Mouse (Mus musculus) kidney, embryonic 14.5 days (tissue): ENCODE results near the gene Cep170b. TPM values are rescaled to one million over a fixed set of nuclear protein-coding genes. Genes with fewer than 3 reads are reported as not detected.
A peak's percentile ranks its signal among the peaks of the same experiment; 100 is the strongest.

Source experiments
- ATAC-seq: fragments of 200-750 bp; cut with Nextera tagmentation; 2 replicates; pipeline ENCODE4 v1.8.0; 2017; ENCODE audit warnings: moderate number of reproducible peaks, mild to moderate bottlenecking, moderate TSS enrichment, moderate library complexity; ENCODE audit not compliant: low FRiP score, low TSS enrichment
- H3K27ac ChIP-seq: fragments of 300-500 bp; sonication (generic); 2 replicates; pipeline ENCODE4 v1.5.1; 2014; ENCODE audit warnings: low read depth, mild to moderate bottlenecking, low read length, moderate library complexity, mixed read lengths
- H3K27me3 ChIP-seq: fragments of 300-500 bp; sonication (generic); 2 replicates; pipeline ENCODE4 v1.6.1; 2014; ENCODE audit warnings: mild to moderate bottlenecking, low read length; ENCODE audit not compliant: control insufficient read depth, insufficient read depth
- H3K36me3 ChIP-seq: fragments of 300-500 bp; sonication (generic); 2 replicates; pipeline ENCODE4 v1.6.1; 2014; ENCODE audit warnings: low read length, mixed read lengths; ENCODE audit not compliant: control insufficient read depth, insufficient read depth
- H3K4me1 ChIP-seq: fragments of 300-500 bp; sonication (generic); 2 replicates; pipeline ENCODE4 v1.6.1; 2014; ENCODE audit warnings: low read length, mixed read lengths; ENCODE audit not compliant: control insufficient read depth, insufficient read depth
- H3K4me2 ChIP-seq: fragments of 300-500 bp; sonication (generic); replicated peaks from 2 replicates; pipeline ENCODE4 v1.6.1; 2014; ENCODE audit warnings: low read depth, mild to moderate bottlenecking, low read length
- H3K4me3 ChIP-seq: fragments of 300-500 bp; sonication (generic); 2 replicates; pipeline ENCODE4 v1.5.1; 2014; ENCODE audit warnings: mild to moderate bottlenecking, low read length
- H3K9ac ChIP-seq: fragments of 300-500 bp; sonication (generic); 2 replicates; pipeline ENCODE4 v1.6.1; 2014; ENCODE audit warnings: low read depth, mild to moderate bottlenecking, low read length, moderate library complexity
- H3K9me3 ChIP-seq: fragments of 300-500 bp; sonication (generic); 2 replicates; pipeline ENCODE4 v1.6.1; 2016; ENCODE audit warnings: low read length; ENCODE audit not compliant: control insufficient read depth
- WGBS: fragments of 180-500 bp; shearing (Covaris S2); extraction: QIAGEN DNeasy Blood & Tissue Kit; methylation state at CpG from one replicate; pipeline ENCODE4 v1.1.7; 2014; 5-methylcytosine and 5-hydroxymethylcytosine counted together
- polyA plus RNA-seq: library from polyadenylated mRNA; unstranded; fragments of >200 nt; fragmentation: Nextera tagmentation; extraction: Ambion mirVana; gene quantifications from 2 replicates; pipeline ENCODE4 v1.2.1, GENCODE M21; 2014

Gene Cep170b
- polyA plus RNA-seq: 11.5 and 15.1 TPM in 2 replicates

DNA sequence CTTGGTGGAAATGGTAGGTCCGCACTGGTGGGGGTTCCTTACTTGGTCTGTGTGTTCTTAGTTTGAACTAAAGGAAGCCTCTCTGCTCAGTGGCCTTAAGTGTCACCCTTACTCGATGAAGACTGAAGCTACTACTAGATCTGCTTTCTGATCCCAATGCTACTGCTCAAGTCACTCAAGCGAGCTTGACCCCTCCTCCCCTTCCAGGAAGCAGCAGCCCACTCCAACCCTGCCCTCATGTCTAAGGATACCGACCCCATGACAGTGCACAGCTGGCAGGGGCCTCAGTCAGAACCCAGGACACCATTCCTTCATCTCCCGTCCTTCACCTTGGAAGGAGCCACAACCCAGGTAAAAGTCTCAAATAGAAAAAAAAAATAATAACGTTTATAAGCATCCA is at the start of gene Cep170b:
Gene Cep170b (plus strand): TSS at position 240 of the 400 bp plus-strand sequence.
- peak within 1 kb of the TSS; percentile 72 for H3K4me3 ChIP-seq
- H3K9ac ChIP-seq: peak within 1 kb of the TSS; percentile 70
- WGBS: 43% methylated on average over 6 of the region's 6 CpGs
- H3K27me3 ChIP-seq: 0 out of 2 replicates have a peak, but pooled peaks cover 3% of the 10 kb centered on the region
- no peaks in the 10 kb centered on the region; the same call in 1 of the 2 replicates for H3K36me3 ChIP-seq
- peak within 1 kb of the TSS; percentile 82 for H3K4me2 ChIP-seq
- H3K9me3 ChIP-seq: no peaks in the 10 kb centered on the region
- H3K27ac ChIP-seq: peak within 1 kb of the TSS; percentile 91
- peaks cover 31% of the 10 kb centered on the region for H3K4me1 ChIP-seq
- ATAC-seq: no peak

DNA sequence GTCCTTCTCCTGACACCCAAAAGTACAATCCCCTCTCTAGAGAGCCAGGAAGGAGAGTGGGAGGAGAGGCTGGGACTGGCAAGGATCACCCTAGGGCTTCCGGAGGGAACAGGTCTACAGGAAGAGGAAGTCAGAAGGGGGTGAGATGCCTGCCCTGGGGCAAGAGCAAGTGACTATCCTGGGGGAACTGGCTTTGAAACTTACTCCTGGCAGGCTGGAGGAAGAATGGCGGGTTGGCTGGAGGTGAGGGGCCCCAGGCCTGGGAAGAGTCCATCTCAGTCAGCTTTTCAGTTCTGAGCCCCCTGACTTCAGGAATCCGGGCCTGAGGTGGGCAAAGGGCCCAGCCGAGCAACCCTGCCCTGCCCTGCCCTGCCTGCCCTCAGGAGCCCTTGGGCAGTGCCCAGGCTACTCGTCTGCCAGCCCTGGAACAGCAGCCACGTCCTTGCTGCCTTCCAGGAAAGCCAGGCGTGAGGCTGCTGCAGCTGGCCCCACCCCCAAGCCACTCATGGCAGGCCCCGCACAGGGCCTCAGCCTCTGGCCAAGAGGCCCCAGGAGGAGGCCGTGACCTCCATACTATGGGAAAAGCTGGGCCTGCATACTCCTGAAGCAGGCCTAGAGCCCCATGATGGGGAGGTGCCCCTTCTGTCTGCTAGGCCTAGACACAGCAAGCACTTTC is 49.4 kb upstream of the Cep170b start:
- WGBS: 34% methylated on average over 9 of the region's 9 CpGs
- Histone ChIP-seq H3K4me2 (peak overlapping the region; percentile 70), H3K9me3 (no peaks in the 10 kb centered on the region), H3K4me3 (peak overlapping the region; percentile 4; the same call in 1 of the 2 replicates), H3K4me1 (peaks cover 71% of the 10 kb centered on the region), H3K27me3 (no peaks in the 10 kb centered on the region), H3K36me3 (peaks cover 52% of the 10 kb centered on the region), H3K27ac (peak overlapping the region; percentile 30; the same call in 1 of the 2 replicates), H3K9ac (peak overlapping the region; percentile 100)
- no peak for ATAC-seq

DNA sequence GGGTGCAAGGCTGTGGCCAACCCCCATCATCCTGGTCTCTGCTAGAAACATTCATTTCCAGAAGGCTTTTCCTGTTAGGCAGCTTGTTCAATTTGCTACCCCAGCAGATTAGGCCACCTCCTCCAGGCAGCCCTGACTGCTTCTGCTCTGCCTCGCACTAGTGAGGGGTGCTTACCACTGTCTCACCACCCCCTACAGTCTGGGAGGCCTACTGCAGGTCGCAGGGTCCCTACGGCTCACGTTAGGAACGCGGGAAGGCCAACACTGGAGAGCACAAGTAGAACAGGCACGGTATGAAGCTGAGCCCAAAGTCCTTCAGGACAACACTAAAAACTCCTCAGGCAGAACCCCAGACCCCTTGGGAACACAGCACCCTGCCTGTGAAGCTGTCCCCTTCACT is 48.4 kb upstream of the Cep170b start:
- H3K4me1 ChIP-seq: peaks cover 62% of the 10 kb centered on the region

DNA sequence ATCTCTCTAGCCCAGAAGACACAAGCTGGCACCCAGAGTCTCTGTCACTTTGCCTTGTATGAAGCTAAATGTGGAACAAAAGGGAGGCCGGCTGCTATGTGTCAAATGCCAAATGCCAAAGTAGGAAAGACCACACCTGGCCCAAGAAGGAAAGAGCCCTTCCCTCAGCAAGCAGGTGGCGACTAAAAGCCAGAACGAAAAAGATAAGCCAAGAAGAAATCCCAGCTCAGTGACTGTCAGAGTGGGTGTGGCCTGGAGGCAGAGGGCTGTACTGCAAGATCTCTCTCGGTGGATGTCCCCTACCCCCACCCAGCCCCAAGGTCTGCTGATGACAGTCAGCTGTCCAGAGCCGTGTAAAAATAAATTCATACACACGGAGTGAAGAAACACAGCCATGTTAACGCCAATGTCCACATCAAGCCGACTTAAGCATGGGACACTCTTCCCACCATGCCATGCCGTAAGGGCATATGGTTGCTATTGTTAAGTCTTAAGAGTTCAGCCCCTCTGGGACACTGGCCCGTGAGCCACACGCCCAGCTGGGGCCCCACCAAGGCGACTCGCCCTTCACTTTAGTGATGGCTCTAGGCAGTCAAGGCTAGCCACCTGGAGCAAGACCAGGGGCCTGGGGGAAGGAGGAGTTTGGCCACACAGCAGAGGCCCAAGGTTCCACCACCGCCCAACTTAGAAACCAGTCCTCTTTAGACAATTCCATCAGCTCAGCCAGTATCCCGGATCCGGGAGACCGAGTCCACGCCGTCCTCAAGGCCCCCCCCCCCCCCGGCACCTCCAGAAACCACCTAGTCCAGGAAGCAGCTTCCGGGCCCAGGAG is 47.3 kb upstream of the Cep170b start:
- peak overlapping the region; percentile 98 for H3K27ac ChIP-seq
- ATAC-seq: 0 out of 2 replicates have a peak, but pooled peaks have one; percentile 1
- peaks cover 37% of the 10 kb centered on the region for H3K36me3 ChIP-seq
- H3K4me1 ChIP-seq: peaks cover 62% of the 10 kb centered on the region
- WGBS: 2% methylated on average over 21 of the region's 21 CpGs
- no peaks in the 10 kb centered on the region for H3K9me3 ChIP-seq
- peak overlapping the region; percentile 100 for H3K9ac ChIP-seq
- peak overlapping the region; percentile 70 for H3K4me2 ChIP-seq
- H3K27me3 ChIP-seq: no peaks in the 10 kb centered on the region
- H3K4me3 ChIP-seq: peak overlapping the region; percentile 97

More for the DNA sequence above, 48.4 kb upstream of the Cep170b start:
- H3K36me3 ChIP-seq: peaks cover 46% of the 10 kb centered on the region
- H3K27me3 ChIP-seq: no peaks in the 10 kb centered on the region
- H3K27ac ChIP-seq: no peak overlapping the region
- WGBS: 87% methylated on average over 7 of the region's 7 CpGs
- peak overlapping the region; percentile 100; the same call in 1 of the 2 replicates for H3K9ac ChIP-seq
- no peaks in the 10 kb centered on the region for H3K9me3 ChIP-seq
- H3K4me2 ChIP-seq: peak overlapping the region; percentile 70
- ATAC-seq: no peak
- peak overlapping the region; percentile 97 for H3K4me3 ChIP-seq

DNA sequence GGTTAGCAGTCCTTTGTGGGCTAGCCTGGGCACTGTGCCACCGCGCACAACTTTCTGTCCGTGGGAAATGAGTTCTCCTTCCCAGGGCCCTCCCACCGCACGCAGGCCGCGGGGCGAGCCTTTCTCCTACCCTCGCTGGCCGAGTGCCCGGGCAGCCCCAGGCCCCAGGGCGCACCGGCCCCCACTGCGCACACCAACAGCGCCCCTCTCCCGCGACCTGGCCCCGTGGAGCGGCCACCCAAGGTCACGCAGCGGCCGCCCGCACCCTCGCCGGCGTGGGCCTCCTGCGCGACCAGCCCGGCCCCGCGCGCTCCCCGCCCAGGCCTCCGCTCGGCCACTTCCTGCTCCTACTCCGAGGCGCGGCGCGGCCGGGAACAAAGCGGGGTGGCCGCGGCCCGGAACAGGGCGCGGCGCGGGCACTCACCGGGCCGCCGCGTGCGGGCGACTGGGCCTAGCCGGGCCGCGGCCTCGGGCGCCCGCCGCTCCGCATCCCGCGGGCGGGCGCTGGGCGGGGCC is 46.6 kb upstream of the Cep170b start:
- Histone ChIP-seq H3K9ac (peak overlapping the region; percentile 100), H3K27me3 (no peaks in the 10 kb centered on the region), H3K4me3 (peak overlapping the region; percentile 97), H3K9me3 (no peaks in the 10 kb centered on the region), H3K27ac (peak overlapping the region; percentile 98), H3K4me1 (peaks cover 62% of the 10 kb centered on the region), H3K4me2 (peak overlapping the region; percentile 70), H3K36me3 (peaks cover 30% of the 10 kb centered on the region)
- 1% methylated on average over 24 of the region's 68 CpGs for WGBS
- 0 out of 2 replicates have a peak, but pooled peaks have one; percentile 1 for ATAC-seq

DNA sequence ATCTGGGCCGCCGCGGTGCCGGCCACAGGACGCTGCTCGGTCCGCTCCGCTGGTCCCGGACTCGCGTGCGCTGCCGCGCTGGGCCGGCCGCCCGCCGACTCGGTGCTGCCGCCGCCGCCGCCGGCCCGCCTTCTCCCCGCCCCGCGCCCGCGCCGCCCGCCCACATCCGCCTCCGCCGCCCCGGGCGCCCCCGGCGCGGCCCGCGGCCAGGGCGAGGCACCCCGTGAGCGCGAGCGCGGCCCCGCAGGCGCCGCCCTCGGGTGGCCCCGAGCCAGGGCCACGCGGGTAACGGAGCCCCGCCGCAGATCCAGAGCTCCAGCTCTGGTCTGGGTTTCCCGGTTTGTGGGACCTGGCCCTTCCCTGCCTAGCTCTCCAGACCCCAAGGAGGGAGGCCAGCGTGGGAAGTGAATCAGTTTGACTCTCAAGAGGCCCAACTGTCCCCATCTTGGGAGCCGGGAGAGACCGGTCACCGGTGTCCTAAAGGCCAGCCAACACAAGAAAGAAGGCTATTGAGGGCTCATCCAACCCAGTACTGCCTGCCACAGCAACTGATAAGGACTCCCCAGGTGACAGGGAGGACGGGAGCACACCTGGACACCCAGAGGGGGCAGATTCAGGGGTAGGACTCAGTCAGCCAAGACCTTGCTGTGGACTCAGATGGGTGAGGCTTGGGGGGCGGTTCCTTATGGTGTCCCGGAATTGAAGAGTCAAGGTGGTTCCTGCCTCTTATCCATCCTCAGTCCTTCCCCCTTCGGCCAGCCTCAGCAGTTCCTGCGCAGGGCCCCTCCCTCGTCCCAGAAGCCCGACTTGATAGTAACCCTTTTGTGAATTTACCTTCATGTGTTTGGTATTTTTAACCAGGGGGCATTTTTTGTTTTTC is 45.9 kb upstream of the Cep170b start, which contains the start of gene Akt1:
Gene Akt1 (minus strand): TSS at position 753 of the 880 bp plus-strand sequence.
- under 1% methylated on average over 60 of the region's 70 CpGs for WGBS
- H3K9me3 ChIP-seq: no peaks in the 10 kb centered on the region
- peaks cover 23% of the 10 kb centered on the region for H3K36me3 ChIP-seq
- peak within 1 kb of the TSS; percentile 98 for H3K27ac ChIP-seq
- peaks cover 56% of the 10 kb centered on the region for H3K4me1 ChIP-seq
- peaks cover 4% of the 10 kb centered on the region for H3K27me3 ChIP-seq
- ATAC-seq: peak; percentile 11; the same call in 1 of the 2 replicates
- peak within 1 kb of the TSS; percentile 100 for H3K9ac ChIP-seq
- peak within 1 kb of the TSS; percentile 97 for H3K4me3 ChIP-seq
- H3K4me2 ChIP-seq: peak within 1 kb of the TSS; percentile 70

DNA sequence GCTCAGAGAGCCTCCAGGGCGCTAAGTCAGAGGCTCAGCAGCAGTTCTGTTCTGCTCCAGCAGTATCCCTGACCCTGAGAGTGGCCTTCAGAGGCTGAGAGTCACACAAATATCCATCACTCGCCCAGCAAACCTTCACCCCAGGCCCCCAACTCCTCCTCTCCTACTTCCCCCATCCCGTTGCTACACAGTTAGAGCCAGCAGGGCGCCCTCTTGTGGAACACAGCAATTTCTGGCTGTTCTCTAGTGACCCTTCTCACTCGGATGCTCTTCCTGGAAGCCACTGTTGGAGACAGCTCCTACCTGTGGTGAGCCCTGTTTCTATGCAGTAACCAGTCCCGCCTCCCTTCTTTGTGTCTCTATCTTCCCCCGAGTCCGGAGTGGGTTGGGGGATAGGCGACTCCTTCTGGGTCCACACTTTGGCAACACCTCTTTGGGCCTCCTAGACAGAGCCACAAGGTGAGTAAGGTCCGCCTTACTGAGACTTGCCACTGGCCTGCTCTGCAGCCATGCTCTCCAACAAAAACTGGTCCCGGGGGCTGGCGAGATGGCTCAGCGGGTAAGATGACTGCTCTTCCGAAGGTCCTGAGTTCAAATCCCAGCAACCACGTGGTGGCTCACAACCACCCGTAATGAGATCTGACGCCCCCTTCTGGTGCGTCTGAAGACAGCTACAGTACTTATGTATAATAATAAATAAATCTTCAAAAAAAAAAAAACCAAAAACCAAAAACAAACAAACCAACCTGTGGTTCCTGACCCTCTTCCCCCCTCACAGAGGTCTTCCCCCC is 44.8 kb upstream of the Cep170b start:
- H3K4me3 ChIP-seq: peak overlapping the region; percentile 97
- no peaks in the 10 kb centered on the region for H3K9me3 ChIP-seq
- H3K4me2 ChIP-seq: peak overlapping the region; percentile 70
- peaks cover 51% of the 10 kb centered on the region for H3K4me1 ChIP-seq
- peak overlapping the region; percentile 38; the same call in 1 of the 2 replicates for H3K9ac ChIP-seq
- peak; percentile 40 for ATAC-seq
- H3K36me3 ChIP-seq: peaks cover 12% of the 10 kb centered on the region
- H3K27ac ChIP-seq: peak overlapping the region; percentile 91
- 16% methylated on average over 18 of the region's 18 CpGs for WGBS
- peaks cover 14% of the 10 kb centered on the region for H3K27me3 ChIP-seq
